Mouse (Mus musculus): Measurements from ENCODE around the gene Aqp3. TPM values are rescaled to one million over a fixed set of nuclear protein-coding genes. Genes with fewer than 3 reads are reported as not detected.

Aqp3 gene
- total and polyA plus RNA-seq, 2 experiments: not detected

- Histone ChIP-seq H3K27me3 (ENCODE audit: control insufficient read depth, insufficient read depth, low read length) (no peaks in the 10 kb centered on the region), H3K36me3 (ENCODE audit: control insufficient read depth, insufficient read depth, low read length) (no peaks in the 10 kb centered on the region), H3K9ac (ENCODE audit: low read depth, low read length) (no peak overlapping the region), H3K79me2 (ENCODE audit: control insufficient read depth, insufficient read depth, low read length) (no peaks in the 10 kb centered on the region), H3K4me3 (ENCODE audit: insufficient read depth, low read depth, low read length) (no peak overlapping the region), H3K27ac (replicated peaks; ENCODE audit: insufficient read depth, low read depth, low read length) (no peak overlapping the region), H3K4me1 (ENCODE audit: control insufficient read depth, insufficient read depth, low read length) (no peaks in the 10 kb centered on the region)
- no peak for DNase-seq (ENCODE audit: extremely low read depth, low read depth, low spot score)
- TF ChIP-seq CTCF (IDR thresholded peaks at IDR 0.05; ENCODE audit: low read depth, low read length) (no peak), POLR2A (IDR thresholded peaks at IDR 0.05; ENCODE audit: extremely low read depth, insufficient read depth, low read length) (no peak)
- WGBS: 77% methylated on average over 13 of the region's 13 CpGs
Measured at GRCm38 (mm10) chr4:41046254-41046795, 51.7 kb downstream of the Aqp3 start.

DNA sequence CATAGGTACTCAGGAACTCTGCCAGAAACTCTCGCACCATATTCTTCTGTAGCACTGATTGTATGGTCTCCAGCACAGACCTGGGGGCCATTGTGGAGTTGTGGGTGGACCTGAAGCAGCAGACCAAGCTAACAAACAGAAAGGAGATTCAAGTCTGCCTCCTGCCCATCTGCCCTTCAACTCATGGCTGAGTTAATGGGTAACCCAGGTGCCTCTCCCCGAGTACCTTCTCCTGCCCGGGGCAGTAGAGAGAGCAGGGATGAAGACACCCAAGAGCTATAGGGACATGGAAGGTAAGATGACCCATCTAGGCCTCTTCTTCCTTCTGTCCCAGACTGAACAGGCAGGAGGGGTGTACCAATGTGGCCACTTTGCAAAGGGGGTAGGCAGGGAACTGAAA lies 52.7 kb downstream of the Aqp3 start:
- H3K9ac ChIP-seq (ENCODE audit: low read depth, low read length): no peak overlapping the region
- no peak for TF ChIP-seq POLR2A (IDR thresholded peaks at IDR 0.05; ENCODE audit: extremely low read depth, insufficient read depth, low read length)
- no peak for TF ChIP-seq CTCF (IDR thresholded peaks at IDR 0.05; ENCODE audit: low read depth, low read length)
- peak; percentile 18 for DNase-seq (ENCODE audit: extremely low read depth, low read depth, low spot score)

GRCm38 (mm10) chr4:41043961-41044360 lies 54.0 kb downstream of the Aqp3 start:
- TF ChIP-seq CTCF (IDR thresholded peaks at IDR 0.05; ENCODE audit: low read depth, low read length) (no peak), POLR2A (IDR thresholded peaks at IDR 0.05; ENCODE audit: extremely low read depth, insufficient read depth, low read length) (no peak)
- Histone ChIP-seq H3K4me1 (ENCODE audit: control insufficient read depth, insufficient read depth, low read length) (no peaks in the 10 kb centered on the region), H3K4me3 (ENCODE audit: insufficient read depth, low read depth, low read length) (no peak overlapping the region), H3K27me3 (ENCODE audit: control insufficient read depth, insufficient read depth, low read length) (no peaks in the 10 kb centered on the region), H3K27ac (replicated peaks; ENCODE audit: insufficient read depth, low read depth, low read length) (no peak overlapping the region), H3K9ac (ENCODE audit: low read depth, low read length) (no peak overlapping the region), H3K36me3 (ENCODE audit: control insufficient read depth, insufficient read depth, low read length) (no peaks in the 10 kb centered on the region), H3K79me2 (ENCODE audit: control insufficient read depth, insufficient read depth, low read length) (no peaks in the 10 kb centered on the region)
- WGBS: 85% methylated on average over 5 of the region's 5 CpGs
- no peak for DNase-seq (ENCODE audit: extremely low read depth, low read depth, low spot score)

More for the DNA sequence above, 52.7 kb downstream of the Aqp3 start:
- Histone ChIP-seq H3K27me3 (ENCODE audit: control insufficient read depth, insufficient read depth, low read length) (no peaks in the 10 kb centered on the region), H3K4me1 (ENCODE audit: control insufficient read depth, insufficient read depth, low read length) (no peaks in the 10 kb centered on the region), H3K4me3 (ENCODE audit: insufficient read depth, low read depth, low read length) (no peak overlapping the region), H3K27ac (replicated peaks; ENCODE audit: insufficient read depth, low read depth, low read length) (no peak overlapping the region), H3K79me2 (ENCODE audit: control insufficient read depth, insufficient read depth, low read length) (no peaks in the 10 kb centered on the region), H3K36me3 (ENCODE audit: control insufficient read depth, insufficient read depth, low read length) (no peaks in the 10 kb centered on the region)
- WGBS: 29% methylated on average over 3 of the region's 3 CpGs

GRCm38 (mm10) chr4:41042880-41043279 lies 55.1 kb downstream of the Aqp3 start:
- TF ChIP-seq POLR2A (IDR thresholded peaks at IDR 0.05; ENCODE audit: extremely low read depth, insufficient read depth, low read length) (no peak), CTCF (IDR thresholded peaks at IDR 0.05; ENCODE audit: low read depth, low read length) (no peak)
- Histone ChIP-seq H3K36me3 (ENCODE audit: control insufficient read depth, insufficient read depth, low read length) (no peaks in the 10 kb centered on the region), H3K4me1 (ENCODE audit: control insufficient read depth, insufficient read depth, low read length) (no peaks in the 10 kb centered on the region), H3K9ac (ENCODE audit: low read depth, low read length) (no peak overlapping the region), H3K27ac (replicated peaks; ENCODE audit: insufficient read depth, low read depth, low read length) (no peak overlapping the region), H3K27me3 (ENCODE audit: control insufficient read depth, insufficient read depth, low read length) (no peaks in the 10 kb centered on the region), H3K4me3 (ENCODE audit: insufficient read depth, low read depth, low read length) (no peak overlapping the region), H3K79me2 (ENCODE audit: control insufficient read depth, insufficient read depth, low read length) (no peaks in the 10 kb centered on the region)
- DNase-seq (ENCODE audit: extremely low read depth, low read depth, low spot score): no peak
- 91% methylated on average over 12 of the region's 12 CpGs for WGBS

Other genes with a start within 250 kb of the Aqp3 start
- 11.0 and 13.8 TPM in 2 replicates for gene B4galt1, start 244.2 kb downstream of the Aqp3 start, total RNA-seq (2014; rRNA removed)
- 20.7 and 28.1 TPM in 2 replicates for gene B4galt1, start 244.2 kb downstream of the Aqp3 start, polyA plus RNA-seq (2012; rRNA removed)
- 1.4 and 1.9 TPM in 2 replicates for gene Spink4, start 178.1 kb downstream of the Aqp3 start, total RNA-seq (2014; rRNA removed)
- gene Spink4, start 178.1 kb downstream of the Aqp3 start, polyA plus RNA-seq (2012; rRNA removed): 0.93 and 1.9 TPM in 2 replicates
- 88.7 and 101 TPM in 2 replicates for gene Bag1, start 149.9 kb downstream of the Aqp3 start, total RNA-seq (2014; rRNA removed)
- gene Bag1, start 149.9 kb downstream of the Aqp3 start, polyA plus RNA-seq (2012; rRNA removed): 59.6 and 75.9 TPM in 2 replicates
- gene Chmp5, start 149.8 kb downstream of the Aqp3 start, total RNA-seq (2014; rRNA removed): 63.0 and 78.5 TPM in 2 replicates
- gene Chmp5, start 149.8 kb downstream of the Aqp3 start, polyA plus RNA-seq (2012; rRNA removed): 12.0 and 13.7 TPM in 2 replicates
- gene Nfx1, start 127.3 kb downstream of the Aqp3 start, total RNA-seq (2014; rRNA removed): 31.6 and 34.8 TPM in 2 replicates
- 12.2 and 21.5 TPM in 2 replicates for gene Nfx1, start 127.3 kb downstream of the Aqp3 start, polyA plus RNA-seq (2012; rRNA removed)
- 0.07 and 0.09 TPM in 2 replicates for gene Aqp7, start 50.0 kb downstream of the Aqp3 start, total RNA-seq (2014; rRNA removed)
- gene Aqp7, start 50.0 kb downstream of the Aqp3 start, polyA plus RNA-seq (2012; rRNA removed): 0.04 and 0.26 TPM in 2 replicates
- gene Nol6, start 26.3 kb upstream of the Aqp3 start, total RNA-seq (2014; rRNA removed): 6.6 and 7.2 TPM in 2 replicates
- gene Nol6, start 26.3 kb upstream of the Aqp3 start, polyA plus RNA-seq (2012; rRNA removed): 16.8 and 18.7 TPM in 2 replicates
- gene Ube2r2, start 37.6 kb upstream of the Aqp3 start, total RNA-seq (2014; rRNA removed): 30.4 and 31.1 TPM in 2 replicates
- 40.4 and 50.7 TPM in 2 replicates for gene Ube2r2, start 37.6 kb upstream of the Aqp3 start, polyA plus RNA-seq (2012; rRNA removed)
- 3.0 TPM in 2 replicates for gene Ubap2, start 177.0 kb upstream of the Aqp3 start, total RNA-seq (2014; rRNA removed)
- gene Ubap2, start 177.0 kb upstream of the Aqp3 start, polyA plus RNA-seq (2012; rRNA removed): 19.6 and 23.0 TPM in 2 replicates
- gene Dcaf12, start 216.7 kb upstream of the Aqp3 start, total RNA-seq (2014; rRNA removed): 10.2 and 13.4 TPM in 2 replicates
- gene Dcaf12, start 216.7 kb upstream of the Aqp3 start, polyA plus RNA-seq (2012; rRNA removed): 13.1 and 14.8 TPM in 2 replicates

All from liver, adult 2 months (tissue).